Mouse (Mus musculus): ENCODE measurements at regions not wholly inside any gene's neighbourhood (a gene's known extent, or its start where the extent isn't known, plus 50 kb on each side); places are given as distances from the start of the nearest gene placed in this dataset.

- TF ChIP-seq EP300 (IDR thresholded peaks at IDR 0.05) (no peak), CTCF (IDR thresholded peaks at IDR 0.05) (no peak)
Measured at GRCm38 (mm10) chr6:107280348-107280747, 249.2 kb upstream of the Lrrn1 start.
